Mouse (Mus musculus): ENCODE results near the gene Fam178b.

DNA sequence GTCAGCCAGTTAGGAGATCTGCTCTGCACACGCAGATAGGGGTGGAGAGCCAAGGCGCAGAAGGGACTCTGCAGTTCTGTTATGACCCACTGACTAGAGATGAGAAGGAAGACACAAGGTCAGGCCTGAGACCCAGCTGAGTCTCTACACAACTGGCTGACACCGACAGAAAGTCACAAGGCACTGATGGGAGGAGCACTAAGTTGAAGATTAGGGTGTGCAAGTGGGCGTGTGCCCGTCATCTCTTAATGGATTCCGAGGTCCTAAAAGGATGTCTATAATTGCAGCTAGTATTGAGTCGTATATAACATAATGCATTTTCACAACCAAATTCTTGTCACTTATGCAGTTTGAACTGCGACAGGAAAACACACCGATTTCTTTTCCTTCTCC lies 38.4 kb downstream of the Fam178b start:
- TF ChIP-seq POLR2A (IDR thresholded peaks at IDR 0.05; ENCODE audit: insufficient read depth, low read length): no peak
- TF ChIP-seq CTCF (IDR thresholded peaks at IDR 0.05; ENCODE audit: low read depth, low read length): no peak
- no peak for TF ChIP-seq EP300 (IDR thresholded peaks at IDR 0.05; ENCODE audit: insufficient read depth, low read depth, low read length)
